Mouse (Mus musculus) right cerebral cortex, postnatal 14 days (tissue): ENCODE measurements around the gene Zc3h15.
"Not testable (repeated sequence)": the region's sequence is repeated elsewhere in the genome, so short reads cannot be mapped to it uniquely, and the experiment has no call there.

Experiments used
- DNase-seq: peaks from one replicate; pipeline ENCODE4 v3.0.0; 2022

Zc3h15 gene

DNA sequence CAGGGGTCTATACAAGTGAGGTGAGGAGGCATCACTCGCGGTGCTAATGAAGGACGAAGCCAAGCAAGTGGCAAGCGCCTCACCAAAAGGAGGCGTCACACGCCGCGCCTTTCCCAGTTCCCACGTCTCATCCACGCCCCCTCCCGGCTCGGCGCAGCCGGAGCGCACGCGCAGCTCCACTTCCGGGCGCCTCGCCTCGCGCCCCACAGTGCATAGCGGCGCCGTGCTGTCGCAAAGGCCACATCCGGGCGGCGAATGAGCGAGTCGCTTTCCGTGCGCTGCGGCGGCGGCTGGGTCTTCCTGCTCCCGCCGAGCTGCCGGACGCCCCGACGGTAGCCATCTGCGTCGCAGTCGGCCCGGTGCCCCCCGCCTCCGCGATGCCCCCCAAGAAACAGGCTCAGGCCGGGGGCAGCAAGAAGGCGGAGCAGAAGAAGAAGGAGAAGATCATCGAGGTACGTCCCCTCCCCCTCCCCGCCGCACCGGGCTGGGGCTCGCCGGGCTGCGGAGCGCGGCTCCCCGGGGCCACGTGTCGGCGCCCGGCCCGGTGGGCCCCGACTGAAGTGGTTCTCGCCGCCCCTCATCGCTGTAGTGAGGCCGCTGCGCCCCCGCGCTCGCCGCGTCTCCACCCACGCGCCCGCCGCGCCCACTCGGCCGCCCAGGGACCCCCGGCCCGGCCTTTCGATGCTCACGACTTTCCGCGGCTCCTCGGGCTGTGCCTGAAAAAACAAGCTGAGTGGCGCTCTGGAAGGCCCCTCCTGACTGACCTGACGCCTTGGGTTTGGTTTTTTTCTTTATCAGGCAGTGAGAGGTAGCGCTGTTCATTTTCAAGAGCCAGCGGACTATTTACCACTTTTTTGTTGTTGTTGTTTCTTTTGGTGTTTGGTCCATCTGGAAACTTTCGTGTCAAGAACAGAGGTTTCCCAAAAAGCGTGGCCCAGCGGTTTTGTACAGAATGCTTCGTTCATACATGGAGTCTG is at the start of gene Zc3h15:
Zc3h15 (plus strand) TSS at position 160 of the 977 bp plus-strand sequence.
- peak; percentile 96 for DNase-seq

DNA sequence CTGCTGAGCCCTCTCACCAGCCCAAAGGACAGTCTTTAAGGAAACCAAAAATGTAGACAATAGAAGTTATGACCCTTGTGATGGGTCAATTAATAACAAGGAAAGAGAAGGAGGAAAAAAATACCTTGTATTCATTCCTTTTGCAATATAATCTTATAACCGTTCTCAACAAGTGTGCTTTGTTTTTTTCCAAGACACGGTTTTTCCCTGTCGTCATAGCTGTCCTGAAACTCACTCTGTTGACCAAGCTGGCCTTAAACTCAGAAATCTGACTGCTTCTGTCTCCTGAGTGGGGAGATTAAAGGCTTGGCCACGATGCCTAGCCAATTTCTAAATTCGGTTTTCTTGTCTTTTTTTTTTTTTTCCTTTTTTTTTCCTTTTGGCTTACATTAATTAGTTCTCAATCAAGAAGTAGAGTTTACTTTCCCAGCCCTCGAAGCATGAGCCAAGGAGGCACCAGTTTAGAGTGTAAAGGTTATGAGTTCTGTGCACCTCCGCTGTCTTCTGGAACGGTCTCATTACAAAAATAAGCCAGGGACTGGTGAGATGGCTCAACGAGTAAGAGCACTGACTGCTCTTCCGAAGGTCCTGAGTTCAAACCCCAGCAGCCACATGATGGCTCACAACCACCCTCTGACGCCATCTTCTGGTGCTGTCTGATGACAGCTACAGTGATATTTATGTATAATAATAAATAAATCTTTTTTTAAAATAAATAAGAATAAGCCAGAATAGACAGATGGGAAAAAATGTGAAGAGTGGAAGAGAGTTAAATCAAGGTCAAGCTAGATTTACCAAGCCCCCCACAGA is 23.5 kb upstream of the Zc3h15 start:
- DNase-seq = no peak

DNA sequence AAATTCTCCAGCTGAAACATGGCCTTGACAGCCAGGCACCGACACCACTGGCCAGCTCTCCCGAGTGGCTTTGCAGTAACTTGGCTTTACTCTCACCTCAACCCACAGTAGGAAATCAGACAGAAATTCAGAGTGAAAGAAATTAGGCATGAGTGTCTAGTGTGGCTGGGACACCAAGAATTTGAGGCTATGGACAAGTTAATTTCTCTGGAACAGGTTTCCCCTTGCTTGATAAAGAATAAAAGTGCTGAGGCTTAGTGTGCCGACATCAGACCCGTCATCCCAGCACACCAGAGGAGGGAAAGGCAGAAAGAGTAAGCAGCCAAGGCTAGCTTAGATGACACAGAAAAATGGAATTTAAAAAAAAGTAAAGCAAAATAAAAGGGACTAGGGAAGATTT is 22.7 kb upstream of the Zc3h15 start:
- DNase-seq = no peak

DNA sequence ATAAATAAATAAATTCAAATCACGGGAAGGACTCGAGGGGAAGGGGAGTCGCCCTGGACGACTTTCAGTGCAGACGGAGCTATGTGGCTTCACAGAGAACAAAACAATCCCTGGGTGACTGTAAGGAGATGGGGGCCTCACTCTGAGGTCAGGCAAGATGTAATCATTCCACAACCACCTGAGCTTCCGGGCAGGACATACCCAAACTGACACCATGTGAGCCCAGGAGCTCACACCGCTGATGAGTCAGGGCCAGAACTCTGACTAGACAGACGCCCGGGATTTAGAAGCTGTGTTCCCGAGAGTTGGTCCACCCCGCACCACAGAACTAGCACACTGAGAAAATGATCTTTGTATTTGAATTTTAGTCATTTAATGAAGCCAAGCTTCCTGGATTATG is 21.4 kb upstream of the Zc3h15 start:
- DNase-seq = no peak

DNA sequence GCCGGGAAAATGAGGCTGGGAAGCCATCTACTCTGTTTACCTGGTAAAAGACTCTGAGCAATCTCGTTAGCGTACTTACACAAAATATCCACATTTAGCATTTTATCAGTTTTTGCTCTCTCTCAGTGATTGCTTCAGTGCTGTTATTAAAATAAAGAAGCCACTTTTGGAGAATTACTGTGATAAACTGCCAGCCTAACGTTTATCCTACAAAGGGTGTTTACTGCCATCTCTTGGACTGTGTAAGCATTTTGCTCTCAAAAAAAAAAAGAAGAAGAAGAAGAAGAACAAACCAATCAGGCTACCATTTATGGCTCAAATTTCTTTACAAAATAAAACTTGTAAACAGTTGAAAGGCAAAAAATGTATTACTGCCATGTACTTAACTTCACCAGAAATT is 20.2 kb upstream of the Zc3h15 start:
- DNase-seq = no peak

DNA sequence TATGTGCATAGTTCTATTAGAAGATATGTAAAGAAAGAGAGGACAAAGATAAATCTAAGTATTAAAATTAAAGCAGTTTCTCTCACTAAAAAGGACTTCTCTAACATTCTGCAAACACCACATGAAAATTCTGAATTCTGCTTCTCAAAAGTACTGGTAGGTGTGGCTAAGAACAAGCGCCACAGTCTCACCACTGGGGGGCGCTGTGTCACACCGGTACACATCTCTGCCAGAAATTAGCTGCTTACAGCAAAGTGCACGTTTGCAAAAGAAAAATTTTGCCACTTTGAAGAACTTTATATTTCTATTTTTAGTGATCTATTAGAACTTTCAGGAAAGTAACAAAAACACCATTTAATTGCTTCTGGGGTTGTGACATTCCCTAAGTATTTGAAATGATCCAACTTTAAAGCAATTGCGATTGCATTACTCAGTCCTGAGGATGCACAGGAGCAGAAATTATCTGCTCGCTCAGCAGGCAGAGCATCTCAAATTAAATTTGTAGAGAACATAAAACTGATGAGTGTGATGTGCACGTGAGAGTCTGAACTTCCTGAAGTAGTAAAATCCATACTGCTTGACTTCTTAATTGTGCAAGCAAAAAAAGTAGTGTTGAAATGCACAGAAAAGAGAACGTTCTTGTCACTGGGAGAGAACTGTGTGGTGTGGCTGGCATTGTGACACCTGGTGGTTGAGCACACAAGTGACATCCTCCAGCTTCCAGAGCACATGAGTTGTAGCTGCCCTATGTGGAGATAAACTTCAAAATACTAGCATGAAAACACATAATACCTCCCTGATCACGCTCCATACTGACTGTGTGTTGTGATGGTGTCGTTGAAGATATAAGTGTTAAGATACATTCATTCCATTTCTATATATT is 18.8 kb upstream of the Zc3h15 start:
- peak; percentile 69 for DNase-seq

DNA sequence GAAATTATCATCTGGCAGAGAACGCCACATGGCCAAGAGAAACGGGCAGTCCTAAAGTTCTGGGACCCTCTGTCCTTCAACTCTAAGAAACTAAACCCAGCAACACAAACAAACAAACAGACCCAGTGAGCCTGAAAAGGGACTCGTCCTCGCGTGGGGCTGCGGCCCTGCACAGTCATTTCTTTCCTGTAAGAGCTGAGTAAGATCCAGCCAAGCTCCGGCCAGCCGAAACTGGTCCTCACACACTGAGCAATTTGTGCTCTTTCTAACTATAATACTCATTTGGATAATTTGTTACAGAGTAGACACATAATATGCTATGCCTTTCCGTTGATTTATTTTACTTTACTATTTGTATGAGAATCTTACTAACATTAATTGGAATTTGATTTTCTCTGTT is 17.4 kb upstream of the Zc3h15 start:
- no peak for DNase-seq

DNA sequence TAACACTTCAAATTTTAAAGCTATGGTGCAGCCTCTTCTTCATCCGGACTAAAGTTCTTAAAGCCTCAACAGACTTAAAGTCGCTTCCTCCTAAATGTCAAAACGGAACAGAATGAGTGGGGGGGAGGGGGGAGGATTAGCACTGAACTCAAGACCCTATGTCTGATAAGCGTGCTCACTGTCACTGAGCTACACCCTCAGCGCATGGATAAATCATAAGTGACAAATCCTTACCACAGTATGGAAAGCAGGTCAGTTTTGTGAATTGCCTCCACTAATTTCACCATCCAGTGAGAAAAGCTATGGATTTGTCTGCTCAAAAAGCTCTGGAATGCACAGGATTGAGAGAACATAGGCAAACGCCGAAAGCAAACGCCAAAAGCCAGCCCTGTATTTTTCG is 16.7 kb upstream of the Zc3h15 start:
- DNase-seq = no peak

DNA sequence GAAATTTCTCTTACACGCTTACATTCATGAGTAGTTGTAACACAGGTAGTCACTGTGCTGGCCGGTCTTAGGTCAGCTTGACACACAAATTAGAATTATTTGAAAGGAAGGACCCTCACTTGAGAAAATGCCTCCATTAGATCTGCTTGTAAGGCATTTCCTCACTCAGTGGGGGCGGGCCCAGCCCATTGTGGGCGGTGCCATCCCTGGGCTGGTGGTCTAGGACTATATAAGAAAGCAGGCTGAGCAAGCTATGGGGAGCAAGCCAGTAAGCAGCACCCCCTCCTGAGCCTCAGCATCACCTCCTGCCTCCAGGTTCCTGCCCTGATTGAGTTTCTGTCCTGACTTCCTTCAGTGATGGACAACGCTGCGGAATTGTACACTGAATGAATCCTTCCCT is 16.3 kb upstream of the Zc3h15 start:
- no peak for DNase-seq

DNA sequence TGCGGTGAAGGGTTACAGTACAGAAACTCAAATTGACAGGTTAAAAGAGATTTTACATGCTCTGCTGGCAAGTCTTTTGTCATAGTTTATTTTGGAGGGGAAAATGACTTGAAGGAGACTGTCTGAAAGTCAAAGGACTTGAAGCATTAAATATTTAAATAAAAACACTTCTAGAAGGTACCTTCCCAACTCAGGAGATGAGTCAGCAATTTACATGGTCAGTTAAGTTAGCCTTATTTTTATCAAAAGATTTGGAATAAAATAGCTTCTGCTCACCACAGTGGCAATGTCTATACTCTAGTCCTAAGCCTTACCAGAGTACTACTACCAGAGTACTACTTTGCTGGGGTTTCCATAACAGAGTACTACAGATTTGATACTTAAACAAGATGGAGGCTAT is 2.2 kb upstream of the Zc3h15 start:
- DNase-seq = no peak

DNA sequence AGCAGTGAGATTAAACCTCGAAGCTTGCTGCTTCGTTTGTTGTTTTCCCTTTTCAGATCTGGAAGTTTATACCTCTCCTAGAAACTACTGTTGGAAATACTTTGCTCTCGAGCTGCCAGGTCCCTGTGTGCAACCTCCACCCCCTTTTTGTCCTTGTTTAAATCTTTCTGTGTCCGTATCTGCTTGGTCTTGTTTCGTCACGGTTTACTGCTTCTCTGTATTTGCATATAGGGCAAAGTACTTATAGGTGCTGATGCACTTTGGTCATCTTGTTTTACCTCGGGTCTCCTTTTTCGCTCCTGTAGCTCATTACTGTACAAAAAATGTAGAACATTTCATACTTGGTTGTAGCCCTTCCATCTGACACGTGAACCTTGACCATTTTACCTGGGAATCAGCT is 4.7 kb downstream of the Zc3h15 start:
- DNase-seq = no peak

DNA sequence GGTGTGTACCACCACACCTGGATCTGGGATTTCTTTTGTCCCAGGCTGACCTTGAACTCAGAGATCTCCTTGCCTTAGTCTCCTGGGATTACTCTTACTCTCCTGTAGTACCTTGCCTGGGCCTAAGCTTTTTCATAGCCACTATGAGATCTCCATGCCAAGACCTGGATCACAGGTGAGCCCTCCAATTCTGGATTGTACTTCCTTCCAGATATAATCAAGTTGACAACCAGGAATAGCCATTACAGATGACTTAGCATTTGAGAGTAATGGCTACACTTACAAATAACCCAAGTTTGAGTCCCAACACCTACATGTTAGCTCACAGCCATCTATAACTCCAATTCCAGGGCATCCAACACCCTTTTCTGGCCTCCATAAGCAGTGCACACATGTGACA is 8.4 kb downstream of the Zc3h15 start:
- DNase-seq = no peak

DNA sequence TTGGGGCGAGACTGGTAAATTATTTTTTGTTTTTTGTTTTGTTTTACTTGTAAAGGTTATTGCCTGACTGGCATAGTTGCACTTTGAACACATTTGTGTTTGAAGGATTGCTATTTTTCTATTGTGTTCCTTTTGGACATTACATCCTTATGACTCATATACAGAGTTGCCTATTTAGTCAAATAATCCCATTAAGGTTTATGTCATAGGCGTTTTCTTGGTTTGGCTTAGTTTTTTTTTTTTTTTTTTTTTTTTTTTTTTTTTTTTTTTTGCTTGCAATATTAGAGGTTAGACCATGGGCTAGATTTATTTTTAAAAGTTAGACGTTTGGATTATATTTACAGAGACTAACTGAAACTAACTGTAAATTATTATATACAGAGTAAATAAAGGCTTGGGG is 15.0 kb downstream of the Zc3h15 start:
- no peak for DNase-seq

DNA sequence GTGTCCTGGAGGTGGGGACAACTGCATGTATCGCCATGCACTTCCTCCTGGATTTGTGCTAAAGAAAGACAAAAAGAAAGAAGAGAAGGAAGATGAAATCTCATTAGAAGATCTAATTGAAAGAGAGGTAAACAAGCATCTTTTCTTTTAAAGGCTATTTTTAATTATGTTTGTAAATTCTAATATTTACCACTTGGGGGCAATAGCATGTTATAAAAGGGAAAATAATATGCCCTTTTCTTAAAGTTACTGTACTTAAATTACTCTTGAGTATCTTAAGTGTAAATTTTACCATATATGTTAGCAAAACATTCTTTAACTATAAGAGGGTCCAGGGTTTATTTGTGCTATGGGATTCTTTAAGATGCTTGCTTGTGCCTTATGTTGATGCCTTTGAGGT is 15.9 kb downstream of the Zc3h15 start:
- DNase-seq = no peak

DNA sequence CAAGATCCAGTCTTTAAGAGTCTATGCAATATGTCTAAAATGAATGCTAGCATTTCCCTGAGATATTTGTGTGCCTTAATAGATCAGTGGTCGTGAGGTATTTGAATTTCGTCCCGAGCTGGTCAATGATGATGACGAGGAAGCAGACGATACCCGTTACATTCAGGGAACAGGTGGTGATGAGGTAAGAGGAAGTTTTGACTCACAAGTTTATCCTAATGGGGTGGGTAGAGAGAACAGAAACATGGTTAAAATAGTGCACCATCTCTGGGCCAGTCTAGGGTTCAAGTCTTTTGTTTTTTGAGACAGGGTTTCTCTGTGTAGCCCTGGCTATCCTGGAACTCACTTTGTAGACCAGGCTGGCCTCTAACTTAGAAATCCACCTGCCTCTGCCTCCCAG is 17.1 kb downstream of the Zc3h15 start:
- no peak for DNase-seq

DNA sequence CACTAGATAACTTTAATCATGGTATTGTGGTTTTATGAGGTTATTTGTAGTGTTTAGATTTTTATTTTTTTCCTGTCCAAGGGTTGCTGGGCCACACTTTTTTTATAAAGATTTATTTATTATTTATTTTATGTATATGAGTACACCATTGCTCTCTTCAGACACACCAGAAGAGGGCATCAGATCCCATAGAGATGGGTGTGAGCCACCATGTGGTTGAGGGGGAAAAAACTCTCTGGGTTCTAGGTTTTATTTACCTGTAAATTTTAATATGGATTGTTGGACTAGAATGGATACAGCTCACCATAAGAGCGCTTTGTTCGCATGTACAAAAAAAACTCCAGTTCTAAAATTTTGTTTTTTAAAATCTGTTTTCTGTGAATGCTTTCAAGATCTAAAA is 20.8 kb downstream of the Zc3h15 start:
- not testable (repeated sequence) for DNase-seq

DNA sequence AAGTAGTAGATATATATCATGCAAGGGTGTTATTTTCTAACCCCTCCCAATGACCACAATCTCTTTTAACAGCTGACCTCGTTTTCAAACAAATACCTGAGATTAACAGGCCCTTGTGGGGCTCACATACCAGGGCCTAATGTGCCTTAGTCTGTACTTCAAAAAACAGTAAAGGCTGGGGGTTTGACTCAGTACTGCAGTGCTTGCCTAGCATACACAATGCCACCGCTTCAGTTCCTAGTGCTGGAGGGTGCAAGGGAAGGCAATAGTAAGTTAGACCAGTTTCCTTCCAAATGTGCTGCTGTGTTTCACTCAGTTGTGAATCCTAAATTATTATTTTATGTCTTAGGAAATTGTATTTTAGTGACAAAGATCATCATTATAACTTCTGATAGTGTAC is 23.2 kb downstream of the Zc3h15 start:
- DNase-seq = no peak

DNA sequence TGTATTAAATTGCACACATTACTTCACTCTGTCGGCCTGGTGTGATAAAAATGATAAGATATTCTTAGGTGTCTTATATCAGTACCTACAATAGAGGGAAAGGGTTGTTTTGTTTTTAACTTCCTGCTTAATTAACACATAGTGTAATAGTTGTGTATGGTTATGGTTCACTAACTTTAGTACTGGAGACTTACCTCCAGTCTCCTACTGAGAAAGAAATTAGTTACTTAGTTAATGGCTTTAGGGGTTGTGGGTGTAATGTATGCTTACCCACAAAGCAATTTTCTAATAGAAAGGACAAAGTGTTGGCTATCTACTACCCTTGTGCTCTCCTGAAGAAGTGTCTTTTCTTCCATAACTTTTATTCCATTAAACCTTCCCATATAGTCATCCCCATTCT is 23.8 kb downstream of the Zc3h15 start:
- no peak for DNase-seq

DNA sequence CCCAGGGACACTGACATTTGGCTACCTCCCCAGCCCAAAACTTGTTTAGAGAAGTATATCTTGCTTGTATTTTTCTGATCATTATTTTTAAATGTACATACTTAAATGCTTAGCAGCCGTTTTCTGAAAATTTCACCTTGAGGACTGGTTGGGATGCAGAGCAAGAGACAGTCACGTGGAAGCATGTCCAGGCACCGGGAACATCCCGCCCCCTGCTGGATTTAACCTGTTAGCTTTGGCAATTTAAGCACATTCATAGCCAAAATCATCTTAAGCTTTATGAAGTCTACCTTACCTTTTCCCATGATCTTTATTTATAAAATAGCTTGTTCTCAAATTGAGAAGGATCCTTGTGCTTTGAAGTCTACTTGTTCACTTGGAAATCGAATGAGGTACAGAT is 25.8 kb downstream of the Zc3h15 start:
- no peak for DNase-seq

DNA sequence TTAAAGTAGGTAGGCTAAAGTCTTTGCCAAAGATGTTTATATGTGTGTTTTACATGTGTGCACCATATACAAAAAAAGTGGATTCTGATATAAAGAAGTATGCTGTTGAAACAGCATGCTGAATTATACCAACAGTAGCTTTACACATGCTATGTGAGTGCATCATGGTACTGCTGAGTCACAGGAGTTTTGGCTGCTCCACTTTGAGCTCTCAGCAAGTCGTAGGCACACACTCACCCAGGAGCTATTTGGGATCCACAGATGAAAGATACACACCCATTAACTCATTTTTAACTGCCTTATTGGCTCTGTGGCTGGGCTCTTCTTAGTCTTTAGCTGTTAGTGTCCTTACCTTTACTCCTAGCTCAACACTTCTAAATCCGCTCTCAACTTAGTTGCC is 27.6 kb downstream of the Zc3h15 start:
- no peak for DNase-seq

DNA sequence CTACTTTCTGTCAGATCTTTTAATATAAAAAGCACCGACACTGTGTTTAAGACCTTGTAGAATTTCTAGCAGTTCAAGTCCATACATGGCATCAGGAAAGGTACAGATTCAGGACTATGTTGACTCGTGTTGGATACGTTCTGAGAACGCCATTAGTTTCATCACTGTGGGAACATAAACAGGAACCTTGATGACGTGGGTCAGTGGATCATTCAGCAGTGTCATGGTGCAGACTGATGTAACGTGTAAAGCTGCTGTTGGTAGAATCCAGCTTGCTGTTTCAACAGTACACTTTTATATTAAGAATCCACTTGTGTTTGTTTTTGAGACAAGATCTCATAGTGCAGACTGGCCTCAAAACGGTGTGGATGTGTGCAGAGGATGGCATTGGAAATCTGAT is 28.8 kb downstream of the Zc3h15 start:
- DNase-seq = no peak

DNA sequence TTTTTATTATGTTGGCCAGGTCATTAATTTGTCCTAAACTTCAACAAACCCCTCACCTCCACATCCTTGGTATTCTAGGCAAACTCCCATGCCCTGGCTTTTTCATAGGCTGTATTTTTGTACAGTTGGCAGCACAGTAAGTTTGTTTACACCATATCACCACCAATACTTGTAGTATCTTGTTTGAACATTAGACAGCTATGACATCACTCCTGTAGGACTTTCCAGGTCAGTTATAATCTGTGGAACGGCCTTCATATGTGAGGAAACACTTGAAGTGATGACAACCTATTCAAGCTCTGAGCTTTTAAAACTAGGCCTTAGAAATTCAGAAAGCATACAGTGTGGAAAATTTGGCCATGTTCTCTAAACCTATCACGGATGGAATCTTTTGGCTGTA is 29.6 kb downstream of the Zc3h15 start:
- DNase-seq = no peak

DNA sequence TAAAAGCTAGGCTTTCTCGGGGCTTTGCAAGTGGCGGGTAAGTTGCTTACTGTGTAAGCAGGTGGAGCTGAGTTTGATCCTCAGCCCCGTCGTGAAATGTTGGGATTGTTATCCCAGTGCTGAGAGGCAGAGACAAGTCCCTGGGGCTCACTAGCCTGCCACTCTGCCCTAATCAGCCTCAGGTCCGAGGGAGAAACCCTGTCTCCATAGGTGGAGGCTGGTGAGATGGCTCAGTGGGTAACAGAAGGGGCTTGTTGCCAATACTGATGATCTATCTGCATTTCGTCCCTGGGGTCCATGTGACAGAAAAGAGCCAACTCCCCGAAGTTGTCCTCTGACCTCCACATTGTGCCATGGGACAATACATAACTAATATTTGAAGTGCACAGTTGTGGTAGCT is 30.2 kb downstream of the Zc3h15 start:
- DNase-seq = no peak
